Mouse (Mus musculus): ENCODE data around the gene Pi16. TPM values are rescaled to one million over a fixed set of nuclear protein-coding genes. Genes with fewer than 3 reads are reported as not detected.

The Pi16 gene
- total RNA-seq, 2 experiments from 2014 or later: 22.7 to 29.1 TPM

DNA sequence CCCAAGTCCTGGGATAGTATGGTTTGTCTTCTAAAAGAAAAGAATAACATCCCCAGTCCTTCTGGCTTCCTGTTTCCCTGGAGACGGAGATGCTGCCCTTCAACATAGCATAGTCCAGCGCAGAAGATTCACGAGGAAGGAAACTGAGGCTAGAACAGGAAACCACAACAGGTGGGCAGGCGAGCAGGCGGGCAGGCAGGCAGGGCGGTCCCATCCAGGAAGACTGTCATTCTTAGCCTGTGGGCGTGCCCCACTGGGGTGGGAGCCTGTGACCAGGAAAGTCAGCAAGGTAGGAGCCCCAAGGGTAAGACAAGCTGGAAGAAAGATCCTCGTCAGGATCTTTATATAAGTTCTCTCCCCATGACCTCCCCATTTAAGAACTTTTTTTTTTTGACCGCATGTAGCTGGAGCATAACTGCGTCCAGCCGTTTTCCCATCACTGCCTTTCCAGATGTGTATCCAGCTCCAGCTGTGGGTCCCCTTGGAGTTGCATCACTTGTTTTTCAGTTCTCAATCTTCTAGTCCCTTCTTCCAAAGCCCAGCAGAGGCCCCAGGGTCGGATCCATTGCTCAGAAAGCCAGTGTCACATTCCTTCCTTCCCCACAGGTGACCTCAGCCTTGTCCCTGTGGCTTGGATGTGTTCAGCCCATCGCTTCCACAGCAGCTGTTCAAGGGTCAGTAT lies 13.0 kb upstream of the Pi16 start:
- peak; percentile 65 to 74 for DNase-seq

DNA sequence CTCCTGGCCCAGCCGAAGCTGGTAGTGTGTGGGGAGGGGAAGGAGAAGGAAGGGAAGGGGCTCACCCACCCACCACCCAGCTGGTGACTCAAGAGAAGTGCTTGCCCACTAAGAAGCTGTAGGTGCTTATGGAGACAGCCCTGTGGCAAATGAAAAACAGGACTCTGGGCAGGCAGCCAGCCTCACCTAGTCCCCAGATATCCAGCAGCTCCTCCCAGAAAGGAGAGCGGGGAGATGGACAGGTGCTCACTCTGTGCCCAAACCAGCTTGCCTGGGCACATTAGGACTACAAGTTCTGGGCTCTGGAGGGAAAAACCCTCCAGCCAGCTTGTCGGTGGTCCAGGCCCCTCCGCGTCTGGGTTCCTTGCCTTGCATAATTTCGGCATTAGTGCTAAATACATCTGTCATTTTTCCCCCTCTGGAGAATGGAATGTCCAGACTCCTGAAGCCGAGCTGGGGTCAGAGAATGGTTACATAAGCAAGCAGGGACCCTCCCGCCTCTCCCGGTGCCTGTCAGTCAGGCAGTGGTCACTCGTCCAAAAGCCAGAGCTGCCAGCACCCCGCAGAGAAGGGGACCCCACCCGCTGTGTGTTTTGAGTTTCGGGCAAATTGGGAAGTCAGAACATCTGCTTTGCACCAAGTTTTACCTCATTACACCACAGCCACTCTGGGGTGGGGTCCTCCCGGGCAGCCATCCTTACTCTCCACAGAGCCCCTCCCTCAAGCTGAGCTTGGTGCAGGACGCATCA lies 12.2 kb upstream of the Pi16 start:
- DNase-seq: peak; percentile 72 to 74

DNA sequence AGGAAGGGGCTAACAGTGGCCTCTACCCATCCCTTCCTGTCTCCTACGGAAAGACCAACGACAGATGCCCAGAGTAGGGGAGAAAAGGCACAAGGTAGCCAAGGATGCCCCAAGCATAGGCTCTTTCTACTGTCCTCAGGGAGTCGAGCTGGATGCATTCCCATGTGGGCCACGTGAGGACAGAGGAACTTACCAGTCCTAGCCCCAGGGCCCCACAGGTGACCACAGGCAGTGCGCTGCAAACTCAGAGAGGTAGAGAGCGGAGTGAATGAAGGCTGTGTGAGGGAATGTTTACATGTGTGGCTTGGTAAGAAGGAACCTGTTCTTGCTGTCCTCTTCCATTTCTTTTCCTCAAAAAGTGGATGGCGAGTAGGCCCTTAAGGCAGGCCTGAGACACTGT lies 11.6 kb upstream of the Pi16 start:
- DNase-seq: peak in 1 of 2 experiments; percentile 39

DNA sequence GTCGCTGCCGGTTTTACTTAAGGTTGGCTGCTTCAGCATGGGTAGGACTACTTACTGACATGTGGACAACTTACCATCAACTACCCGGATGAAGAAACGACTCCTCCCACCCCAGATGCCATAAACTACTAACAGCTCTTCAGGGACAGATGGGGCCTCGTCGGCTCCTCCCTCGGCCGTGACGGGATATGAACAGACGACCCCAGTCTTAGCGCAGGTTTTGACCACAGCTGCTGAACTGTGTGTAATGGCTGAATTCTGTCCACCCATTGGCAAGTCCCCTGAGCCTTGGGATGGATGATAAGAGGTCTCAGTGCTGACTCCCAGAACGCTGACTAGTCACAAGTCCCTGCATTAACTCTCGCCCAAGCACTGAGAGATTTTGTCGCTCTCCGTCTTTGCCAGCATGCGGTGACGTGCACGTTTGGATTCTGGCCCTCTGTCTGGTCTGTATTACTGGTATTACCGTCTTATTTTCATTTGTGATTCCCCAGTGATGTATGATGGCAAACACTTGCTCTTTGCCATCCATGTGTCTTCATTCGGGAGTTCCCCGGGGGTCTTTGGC lies 7.3 kb upstream of the Pi16 start:
- DNase-seq: peak; percentile 51 to 66

DNA sequence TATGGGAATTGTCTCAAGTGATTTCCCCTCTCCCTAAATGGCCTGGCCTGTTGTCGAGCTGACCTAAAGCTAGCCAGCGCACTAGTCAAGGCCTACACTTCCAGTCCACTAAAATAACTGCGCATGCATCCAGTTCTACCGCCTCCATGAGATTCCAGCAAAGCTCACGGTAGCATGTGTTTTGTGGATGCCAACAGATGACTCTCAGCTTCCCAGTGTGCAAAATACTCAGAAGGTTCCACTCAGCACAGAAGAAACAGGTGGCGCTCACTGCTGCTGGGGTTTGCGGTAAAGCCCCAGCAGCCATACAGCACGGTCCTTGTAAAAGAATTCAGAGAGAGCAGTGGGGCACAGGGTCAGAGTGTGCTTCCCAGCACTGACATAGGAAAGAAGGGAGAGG lies 5.9 kb upstream of the Pi16 start:
- no peak for DNase-seq

DNA sequence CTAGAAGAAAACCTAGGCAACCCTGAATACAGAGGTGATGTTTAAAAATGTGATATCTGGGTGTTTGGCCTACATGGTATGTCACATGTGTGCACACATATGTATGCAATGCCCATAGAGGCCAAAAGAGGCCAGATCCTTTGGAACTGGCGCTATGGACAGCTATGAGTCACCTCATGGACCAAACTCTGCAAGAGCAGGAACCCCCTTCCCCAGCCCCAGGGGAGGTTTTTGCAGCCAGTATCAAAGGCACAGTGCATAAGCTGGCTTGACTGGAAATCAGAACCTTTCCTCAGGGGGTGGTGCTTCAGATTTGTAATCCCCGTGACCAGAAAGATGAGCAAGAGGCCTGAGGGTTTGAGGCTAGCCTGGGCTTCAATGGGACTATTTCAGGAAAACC lies 5.4 kb upstream of the Pi16 start:
- no peak for DNase-seq

DNA sequence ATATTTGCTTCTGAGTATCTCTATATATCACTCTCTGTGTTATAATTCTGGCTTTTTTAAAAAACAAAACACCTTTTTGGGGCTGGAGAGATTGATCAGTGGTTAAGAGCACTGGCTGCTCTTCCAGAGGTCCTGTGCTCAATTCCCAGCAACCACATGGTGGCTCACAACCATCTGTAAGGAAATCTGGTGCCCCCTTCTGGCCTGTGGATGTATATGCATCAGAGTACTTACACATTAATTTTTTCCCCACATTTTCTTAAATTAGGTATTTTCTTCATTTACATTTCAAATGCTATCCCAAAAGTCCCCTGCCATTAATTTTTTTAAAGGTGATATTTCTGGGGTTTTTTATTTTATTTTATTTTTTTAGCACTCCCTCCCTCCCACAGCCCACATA lies 4.2 kb upstream of the Pi16 start:
- DNase-seq: no peak

DNA sequence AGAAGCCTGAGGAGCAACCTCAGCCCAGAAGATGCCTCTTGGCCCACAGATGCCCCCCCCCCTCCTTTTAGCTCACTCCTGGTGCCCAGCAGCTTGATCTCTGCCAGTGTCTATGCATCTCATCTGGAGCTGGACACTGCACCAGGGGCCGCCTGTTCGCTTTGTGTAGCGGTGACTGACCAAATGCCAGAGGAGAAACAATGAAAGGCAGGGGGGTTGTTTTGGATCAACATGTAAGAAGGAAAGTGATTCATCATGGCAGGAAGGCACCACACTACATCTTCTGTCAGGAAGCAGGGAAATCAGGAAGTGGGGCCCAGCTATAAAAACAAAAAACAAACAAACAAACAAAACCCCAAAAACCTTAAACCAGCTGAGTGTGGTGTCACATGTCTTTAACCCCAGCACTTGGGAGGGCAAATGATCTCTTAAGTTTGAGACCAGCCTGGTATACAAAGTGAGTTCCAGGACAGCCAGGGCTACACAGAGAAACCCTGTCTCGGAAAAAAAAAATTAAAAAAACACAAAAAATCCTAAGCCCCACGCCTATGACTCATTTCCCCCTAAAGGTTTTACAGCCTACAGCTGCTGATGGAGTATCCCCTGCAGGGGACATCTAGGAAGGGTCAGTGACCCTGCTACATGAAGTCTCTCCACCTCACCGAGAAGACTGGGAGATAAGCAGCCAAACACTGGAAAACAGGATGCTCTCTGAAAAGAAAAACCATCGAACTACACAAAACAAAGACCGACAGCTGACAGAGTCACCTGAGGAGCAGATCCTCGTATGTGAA lies 1.6 kb upstream of the Pi16 start:
- no peak for DNase-seq

DNA sequence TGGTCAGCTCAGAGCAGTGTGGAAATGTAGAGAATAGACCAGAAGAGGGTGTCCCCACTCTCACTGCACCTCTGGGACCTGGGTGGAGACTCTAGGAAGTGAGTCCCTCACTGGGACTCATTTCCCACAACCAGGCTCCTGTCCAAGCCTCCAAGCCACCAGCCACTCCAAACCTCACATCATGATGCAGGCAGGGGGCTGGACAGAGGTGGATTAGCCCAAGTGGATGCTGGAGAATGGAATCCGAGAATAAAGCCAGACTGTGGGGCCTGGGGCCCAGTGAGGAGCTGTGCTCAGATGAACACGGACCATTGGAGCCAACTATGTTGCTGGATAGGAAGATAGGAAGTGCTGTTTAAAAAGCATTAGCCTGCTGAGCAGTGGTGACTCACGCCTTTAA lies 589 bp upstream of the Pi16 start:
- no peak for DNase-seq

DNA sequence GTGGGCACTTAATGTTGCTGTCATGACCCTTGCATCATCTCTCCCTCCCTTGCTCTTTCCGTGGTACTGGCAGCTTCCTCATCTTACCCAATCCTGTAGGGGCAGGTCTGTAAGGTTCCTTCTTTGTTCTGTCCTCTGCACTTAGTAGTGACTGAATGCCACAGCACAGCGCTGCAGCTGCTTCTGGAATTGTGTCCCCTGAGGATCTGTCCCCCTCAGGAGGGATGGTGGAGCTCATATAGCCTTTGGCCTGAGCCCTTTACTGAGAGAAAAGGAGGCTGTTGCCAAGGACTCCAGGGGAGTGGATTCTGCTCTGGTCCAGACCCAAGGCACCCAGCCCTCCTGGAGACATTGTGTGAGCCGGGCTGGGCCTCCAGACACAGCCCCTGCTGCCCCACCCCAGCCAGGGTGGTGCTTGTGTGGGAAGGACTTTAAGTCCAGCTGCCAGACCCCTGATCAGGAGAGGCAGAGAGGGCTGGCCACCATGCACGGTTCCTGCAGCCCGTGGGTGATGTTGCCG lies 1.3 kb downstream of the Pi16 start:
- peak; percentile 54 to 60 for DNase-seq

DNA sequence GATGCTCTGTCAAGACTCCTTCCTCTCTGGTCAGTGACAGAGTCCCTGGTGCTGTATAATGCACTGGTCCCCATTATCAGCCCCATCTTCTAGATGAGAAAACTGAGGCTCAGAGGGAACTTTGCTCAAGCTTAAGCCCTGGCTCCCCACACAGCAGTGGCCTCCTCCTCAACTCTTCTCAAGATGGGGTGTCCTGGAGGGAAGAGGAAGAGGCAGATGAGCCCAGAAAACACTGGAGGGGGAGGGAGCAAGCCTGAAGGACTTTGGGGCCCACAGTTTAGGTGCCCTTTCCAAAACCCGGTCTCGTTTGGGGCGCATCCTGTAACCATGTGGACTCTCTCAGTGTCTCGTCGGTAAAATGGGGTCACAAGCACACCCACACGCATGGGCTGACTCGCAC lies 2.0 kb downstream of the Pi16 start:
- DNase-seq: no peak

DNA sequence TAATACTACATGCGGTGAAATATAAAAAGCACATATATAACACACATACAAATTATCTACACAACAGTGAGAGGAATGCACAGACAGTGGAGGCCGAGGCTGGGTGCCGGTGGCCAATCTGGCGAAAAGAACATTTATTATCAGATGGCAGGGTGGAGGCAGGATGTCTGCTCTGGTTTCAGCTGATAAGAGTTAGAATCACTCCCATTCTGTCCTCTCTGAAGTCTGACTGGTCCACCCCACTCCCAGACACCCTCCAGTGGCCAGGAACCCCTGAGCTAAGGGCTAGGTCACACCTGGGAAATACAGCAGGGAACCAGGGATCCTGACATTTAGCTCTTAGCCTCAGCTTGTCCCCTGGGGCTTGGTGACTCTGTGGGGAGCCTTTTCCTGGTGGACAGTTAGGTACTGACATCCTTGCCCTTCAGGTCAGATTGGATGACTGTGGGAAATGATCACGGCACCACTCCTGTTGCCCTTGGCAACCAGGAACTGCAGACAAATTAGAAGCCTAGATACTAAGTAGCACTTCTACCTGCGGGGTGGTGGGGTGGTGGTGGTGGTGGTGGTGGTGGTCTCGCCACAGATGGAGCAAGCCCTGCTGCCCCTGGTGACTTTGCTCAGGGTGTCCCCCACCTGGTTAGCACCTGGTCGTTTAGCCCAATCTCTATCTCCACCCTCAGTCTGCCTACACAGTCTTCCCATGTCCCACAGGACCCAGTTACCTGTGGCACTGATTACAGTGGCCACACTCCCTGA lies 2.6 kb downstream of the Pi16 start:
- no peak for DNase-seq

DNA sequence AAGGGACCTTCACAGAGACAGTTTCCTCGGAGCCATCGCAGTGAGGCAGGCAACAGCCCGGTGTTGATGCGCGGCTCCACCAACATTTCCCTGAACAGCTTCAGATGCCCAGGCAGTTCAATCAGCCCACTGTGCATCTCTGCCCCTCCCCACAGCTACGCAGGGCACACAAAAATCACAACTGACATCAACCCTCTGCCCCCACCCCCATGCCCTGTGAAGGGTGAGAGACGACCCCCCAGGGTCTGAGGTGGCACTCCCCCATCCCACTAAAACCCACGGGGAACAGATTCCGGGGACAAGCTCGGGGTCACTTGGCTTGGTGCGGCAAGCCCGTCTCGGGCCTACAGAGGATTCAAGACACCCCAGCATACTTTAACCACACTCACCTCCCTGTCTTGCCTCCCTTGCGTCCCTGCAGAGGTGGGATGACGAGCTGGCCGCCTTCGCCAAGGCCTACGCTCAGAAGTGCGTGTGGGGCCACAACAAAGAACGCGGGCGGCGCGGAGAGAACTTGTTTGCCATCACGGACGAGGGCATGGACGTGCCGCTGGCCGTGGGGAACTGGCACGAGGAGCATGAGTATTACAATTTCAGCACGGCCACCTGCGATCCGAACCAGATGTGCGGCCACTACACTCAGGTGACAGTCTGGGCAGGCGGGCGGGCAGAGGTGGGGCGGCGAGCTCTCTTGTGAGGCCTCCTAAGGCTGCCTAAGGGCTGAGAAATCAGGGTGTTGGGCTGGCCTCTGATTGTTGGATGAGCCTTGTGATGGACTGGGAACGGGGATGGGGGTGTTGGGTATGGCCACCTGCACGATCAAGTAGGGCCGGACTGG lies 4.5 kb downstream of the Pi16 start:
- no peak for DNase-seq

DNA sequence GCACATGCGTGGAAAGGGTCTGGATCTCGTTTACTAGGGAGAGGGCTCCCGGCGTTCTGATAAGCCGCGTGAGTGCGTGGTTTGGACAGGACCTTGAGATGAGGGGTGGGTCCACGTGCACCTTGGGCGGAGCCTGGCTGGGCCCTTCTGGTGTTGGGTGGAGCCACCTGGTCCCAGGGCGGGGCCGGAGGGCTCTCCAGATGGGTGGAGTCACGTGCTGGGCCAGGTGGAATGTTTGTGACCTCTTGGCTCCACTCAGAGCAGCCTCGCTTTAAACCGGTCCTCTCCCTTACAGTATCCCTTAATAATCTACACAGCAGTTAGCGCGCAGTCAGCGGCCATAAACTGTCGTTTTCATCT lies 5.1 kb downstream of the Pi16 start:
- no peak for DNase-seq

DNA sequence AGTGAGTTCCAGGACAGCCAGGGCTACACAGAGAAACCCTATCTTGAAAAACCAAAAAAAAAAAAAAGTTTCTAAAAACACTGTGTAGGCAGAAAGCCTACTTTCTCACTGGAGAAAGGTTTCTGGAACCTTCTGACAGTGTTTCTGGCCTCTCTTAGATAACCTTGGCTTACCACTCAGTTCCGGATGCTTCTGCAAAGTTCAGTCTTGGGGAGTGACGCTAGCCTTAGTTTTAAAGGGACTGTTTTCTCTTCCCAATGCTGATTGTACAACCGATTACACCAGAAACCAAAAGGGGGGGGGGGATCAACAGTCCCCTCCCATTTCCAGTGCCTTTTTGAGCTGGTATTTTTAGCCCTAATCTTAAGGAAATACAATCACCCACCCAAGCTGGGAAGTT lies 6.1 kb downstream of the Pi16 start:
- peak; percentile 51 to 53 for DNase-seq

DNA sequence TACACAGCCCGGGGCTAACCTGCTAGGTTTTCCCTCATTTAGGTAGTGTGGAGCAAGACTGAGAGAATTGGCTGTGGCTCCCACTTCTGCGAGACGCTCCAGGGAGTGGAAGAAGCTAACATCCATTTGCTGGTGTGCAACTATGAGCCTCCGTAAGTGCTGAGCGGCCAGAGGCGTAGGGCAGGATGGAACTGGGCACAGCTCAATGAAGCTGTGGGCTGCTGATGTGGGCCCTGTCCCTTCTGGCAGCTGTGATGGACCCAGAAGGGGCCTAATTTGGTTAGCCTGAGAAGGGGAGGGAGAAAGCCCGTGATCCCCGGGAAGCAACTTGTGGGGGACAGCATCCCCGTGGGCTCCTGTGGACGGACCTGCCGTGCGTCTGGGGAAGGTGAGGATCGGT lies 8.4 kb downstream of the Pi16 start:
- no peak for DNase-seq

DNA sequence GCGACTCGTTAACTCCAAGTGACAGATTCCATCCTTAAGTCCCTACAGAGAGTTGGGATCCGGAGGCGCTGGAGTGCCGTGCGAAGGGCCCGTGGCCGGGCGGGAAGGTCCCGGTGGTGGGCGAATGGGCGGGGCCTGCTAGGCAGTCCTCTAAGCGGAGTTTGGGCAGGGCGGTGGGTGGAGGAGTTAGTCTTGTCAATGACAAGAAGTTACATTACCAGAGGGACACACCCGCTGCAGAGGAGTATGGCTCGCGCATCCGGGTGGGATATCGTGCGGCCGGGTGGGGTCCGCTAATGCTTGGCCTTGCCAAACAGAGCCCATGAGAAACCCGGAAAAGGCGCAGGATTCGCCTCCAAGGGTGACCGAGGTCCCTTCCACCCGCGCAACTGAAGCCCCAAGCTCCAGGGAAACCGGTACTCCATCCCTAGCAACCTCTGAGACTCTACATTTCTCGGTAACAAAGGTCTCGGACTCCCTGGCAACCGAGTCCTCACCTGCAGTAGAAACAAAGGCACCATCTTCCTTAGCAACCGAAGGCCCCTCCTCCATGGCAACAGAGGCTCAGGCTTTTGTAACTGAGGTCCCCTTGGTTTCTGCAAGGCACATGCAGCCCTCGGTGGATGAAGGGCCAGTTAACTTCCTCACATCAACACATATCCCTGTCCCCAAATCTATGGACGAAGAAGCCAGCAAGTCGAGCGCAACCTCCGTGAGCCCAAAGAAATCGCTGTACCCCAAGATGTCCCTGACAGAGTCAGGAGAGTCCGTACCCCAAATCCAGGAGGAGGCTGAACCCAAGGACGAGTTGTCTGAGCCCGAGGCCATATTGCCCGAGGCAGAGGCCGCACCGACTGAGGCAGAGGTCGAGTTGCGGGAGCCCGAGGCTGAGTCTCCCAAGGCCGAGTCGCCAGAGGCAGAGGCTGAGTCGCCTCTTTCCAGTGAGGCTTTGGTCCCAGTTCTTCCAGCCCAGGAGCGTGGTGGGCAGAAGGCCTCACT lies 9.3 kb downstream of the Pi16 start:
- peak; percentile 45 to 65 for DNase-seq

DNA sequence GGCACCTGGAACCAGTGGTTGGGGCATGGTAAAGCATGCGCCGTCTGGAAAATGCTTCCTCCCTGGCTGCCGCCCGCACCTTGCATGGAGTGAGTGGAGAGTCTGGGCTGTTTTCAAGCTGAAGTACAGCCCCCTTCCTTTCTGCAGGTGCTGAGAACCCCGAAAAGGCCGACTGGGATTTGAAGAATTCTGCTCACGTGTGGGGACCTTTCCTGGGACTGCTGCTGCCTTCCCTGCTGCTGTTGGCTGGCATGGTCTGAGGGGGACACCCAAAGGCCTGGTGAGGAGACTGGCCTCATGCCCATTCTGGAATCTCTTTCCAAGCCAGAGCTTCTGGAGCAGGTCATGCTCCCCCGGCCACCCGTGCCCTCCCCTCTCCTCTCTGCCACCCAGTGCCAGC lies 10.2 kb downstream of the Pi16 start:
- no peak for DNase-seq

DNA sequence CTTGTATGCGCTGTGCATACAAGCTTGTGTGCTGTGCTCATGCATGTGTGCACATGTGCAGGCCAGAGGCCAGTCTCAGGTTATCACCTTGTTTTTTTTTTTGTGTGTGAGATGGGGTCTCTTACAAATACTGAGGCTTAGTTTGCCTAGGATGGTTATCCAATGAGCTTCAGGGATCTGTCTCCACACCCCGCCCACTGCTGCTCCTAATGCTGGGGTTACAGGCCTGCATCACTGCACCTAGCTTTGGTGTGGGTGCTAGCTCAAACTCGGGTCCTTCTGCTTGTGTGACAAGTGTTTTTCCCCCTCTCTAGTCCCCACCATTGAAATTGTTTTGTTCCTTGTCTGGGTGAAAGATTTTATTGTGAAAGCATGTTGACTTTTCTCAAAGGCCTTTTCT lies 12.7 kb downstream of the Pi16 start:
- no peak for DNase-seq

Measured in heart, adult 18-20 months (tissue).